Mouse (Mus musculus): ENCODE measurements around the gene Prkce.

Prkce gene

DNA sequence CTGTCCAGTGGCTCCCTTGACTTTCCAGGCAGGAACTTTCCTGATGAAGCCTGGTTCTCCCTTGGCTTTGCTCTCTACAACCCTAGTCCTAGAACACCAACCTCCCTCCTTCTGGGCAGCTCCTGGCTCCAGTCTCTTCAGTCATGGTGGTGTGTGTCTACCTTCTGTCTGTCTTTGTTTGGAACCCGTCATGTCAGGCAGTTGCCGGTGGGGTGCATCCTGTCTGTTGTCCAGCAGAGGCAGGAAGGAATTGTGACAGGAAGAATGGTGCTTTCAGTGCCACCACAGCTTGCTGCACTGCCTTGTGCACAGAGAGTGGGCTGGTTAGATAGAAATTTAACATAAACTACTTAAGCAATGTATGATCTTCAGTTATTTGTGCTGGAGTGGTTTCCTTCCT is 16.2 kb downstream of the Prkce start:
- DNase-seq, result no peak

GRCm38 (mm10) chr17:86184552-86185209 is 17.1 kb downstream of the Prkce start:
- no peak for DNase-seq

DNA sequence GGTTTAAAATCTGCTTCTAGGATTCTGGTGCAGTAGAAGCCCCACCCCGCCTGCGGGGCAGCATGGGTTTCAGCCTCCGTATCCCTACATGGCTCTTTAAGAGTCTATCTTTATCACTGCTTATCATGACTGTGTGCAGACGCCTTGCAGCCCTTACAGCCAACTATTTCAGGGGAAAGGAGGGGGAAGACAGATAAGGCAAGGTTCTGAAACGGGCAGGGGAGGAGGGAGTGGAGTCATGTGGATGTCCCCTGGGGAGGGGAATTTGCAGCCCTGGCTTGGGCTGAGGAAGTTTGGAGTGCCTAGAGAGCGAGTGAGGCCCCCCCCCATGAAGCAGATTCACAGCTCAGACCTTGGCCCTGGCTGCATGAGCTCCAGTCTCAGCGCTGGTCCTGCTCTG is 18.0 kb downstream of the Prkce start:
- peak; percentile 24 for DNase-seq

- DNase-seq, result no peak
Observed at GRCm38 (mm10) chr17:86187777-86188176, 20.2 kb downstream of the Prkce start.

DNA sequence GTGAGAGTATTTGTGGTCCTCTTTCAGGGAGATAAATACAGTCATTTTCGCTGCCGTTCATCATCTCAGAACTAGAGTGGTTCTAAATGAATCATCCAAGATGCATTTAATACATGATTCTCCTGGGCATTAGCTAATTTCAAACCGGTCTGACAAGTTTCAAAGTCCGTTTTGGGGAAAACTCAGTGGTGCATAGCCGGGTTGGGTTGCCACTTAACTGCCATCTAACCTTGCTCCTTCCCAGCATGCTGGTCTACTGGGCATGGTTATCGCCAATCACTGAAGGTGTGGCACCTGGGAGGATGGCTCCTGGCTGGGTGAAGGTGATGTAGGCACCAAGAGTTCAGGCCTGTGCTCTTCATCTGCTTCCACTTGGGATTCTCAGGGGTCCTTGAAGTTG is 26.4 kb downstream of the Prkce start:
- no peak for DNase-seq

DNA sequence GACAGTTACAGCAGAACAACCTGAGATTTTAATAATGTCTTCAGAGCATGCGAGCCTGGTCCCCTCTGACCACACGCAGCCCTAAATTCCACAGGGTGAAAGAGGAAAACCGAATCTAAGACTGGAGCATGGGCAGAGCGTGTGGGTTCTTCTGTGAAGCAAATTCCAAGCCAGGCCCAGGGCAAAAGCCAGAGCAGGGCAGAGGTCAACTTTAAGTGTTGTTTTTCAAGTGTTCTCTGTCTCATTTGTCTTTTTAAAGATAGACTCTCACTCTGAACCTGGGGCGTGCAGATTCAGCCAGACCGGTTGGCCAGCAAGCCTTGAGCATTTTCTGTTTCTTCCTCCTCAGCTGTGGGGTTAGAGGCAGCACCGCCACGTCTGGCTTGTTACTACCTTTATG is 27.3 kb downstream of the Prkce start:
- DNase-seq, result no peak

- DNase-seq, result no peak
Observed at GRCm38 (mm10) chr17:86198496-86199465, 31.2 kb downstream of the Prkce start.

DNA sequence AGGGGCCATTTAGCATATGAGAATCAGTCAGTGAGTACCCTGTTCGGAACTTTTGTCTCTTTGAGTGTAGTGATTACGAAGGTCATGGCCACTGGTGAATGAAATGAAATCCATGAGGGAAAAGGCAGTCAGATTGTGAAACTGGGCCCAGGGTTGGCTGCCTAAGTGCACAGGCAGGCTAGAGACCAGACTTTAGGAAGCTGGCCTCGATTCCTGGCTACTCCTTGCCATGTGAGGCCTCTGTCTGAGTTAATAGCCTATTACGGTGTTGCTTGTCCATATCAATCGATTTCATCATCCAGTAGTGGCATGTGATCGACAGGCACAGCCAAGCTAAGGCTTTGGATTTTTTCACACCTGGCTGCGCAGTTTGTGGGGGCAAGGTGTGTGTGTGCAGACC is 34.4 kb downstream of the Prkce start:
- no peak for DNase-seq

DNA sequence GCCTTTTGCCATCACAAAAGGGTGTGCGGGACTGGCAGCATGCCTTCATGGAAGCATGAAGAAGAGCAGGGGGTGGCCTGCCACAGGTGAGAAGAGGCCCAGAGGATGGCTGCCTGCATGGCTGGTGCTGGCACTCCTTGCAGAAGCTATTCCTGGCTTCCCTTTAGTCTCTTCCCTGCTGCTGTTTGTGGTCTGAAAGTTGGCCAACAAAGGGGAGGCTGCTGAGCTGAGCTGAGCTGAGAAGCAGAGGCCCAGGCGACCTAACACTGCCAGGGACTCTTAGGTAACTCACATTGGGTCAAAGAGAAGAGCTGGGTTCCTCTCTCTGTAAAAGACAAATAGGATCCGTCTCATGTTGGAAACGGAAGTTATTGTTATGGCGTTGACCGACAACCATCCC is 35.4 kb downstream of the Prkce start:
- no peak for DNase-seq

DNA sequence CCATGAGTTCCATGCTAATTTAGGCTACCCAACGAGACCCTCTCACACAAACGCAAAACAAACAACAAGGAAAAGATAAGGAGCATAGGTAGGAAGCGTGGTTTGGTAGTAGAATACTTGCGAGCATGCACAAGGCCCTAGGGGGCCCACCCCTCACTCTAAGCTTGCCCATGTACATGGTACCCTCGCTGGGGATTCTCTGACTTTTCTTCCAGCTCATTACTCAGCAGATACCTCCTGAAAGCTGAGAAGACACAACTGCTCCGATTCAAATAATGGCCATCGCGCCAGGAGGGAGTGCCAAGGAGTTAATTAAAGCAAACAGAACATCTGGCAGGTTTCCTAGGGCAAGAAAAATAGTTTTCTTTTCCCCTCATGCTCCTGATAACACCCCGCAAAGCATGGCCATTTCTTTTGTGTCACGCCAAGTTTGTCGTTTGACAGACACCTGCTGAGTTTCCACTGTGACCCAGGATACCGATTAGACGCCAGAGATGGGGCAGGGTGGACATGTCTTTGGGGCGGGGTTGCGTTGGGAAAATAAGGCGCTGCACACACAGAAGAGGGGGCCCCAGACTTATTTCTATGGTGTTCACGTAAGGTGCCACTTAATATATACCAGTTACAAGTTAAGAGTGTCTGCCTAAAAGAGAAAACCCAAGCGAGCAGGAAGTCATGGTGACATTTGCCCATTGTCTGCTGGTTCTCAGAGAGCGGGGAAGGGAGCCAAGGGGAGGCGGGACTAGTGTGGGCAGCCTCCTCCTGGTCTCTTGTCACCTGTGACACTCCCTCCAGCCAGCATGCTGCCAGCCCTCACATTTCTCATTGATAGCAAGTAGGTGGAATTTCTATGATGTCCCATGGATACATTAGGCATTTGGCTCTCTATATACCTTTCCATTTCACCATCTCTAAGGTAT is 36.2 kb downstream of the Prkce start:
- DNase-seq, result peak; percentile 46

- DNase-seq, result no peak
Observed at GRCm38 (mm10) chr17:86206289-86206688, 38.7 kb downstream of the Prkce start.

GRCm38 (mm10) chr17:86208057-86208820 is 40.7 kb downstream of the Prkce start:
- DNase-seq, result no peak

DNA sequence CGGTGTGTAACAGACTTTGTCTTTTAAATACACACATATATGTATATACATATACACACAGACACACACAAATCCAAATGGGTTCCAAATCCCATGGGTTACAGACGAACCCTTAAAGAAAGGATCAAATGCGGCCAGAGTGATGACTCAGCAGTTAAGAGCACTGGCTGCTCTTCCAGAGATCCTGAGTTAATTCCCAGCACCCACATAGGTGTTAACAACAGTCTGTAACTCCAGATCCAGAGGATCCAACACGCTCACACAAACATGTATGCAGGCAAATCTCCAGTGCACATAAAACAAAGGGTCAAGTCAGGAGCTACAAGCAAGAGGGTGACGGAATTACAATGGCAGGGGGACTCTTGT is 41.2 kb downstream of the Prkce start:
- DNase-seq, result no peak

GRCm38 (mm10) chr17:86209680-86210251 is 42.2 kb downstream of the Prkce start:
- DNase-seq, result no peak

GRCm38 (mm10) chr17:86212204-86212603 is 44.6 kb downstream of the Prkce start:
- no peak for DNase-seq

DNA sequence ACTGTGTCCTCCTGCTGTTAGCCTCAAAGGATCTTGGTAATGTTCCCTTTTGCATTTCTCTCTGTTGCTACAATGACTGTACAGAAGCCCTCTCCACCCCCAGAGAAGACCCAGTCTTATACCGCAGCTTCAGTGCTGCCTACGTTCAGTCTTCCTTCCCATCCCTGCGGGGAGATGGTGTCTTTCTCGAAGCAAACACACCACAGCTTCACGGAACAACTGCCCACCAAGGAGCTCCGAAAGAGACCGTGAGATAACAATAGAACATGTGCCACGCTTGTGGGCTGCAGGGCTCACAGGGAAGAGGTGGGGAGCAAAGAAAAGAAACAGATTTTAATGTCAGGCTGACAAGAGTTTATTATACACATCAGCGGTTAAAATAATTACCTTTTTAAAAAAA is 46.7 kb downstream of the Prkce start:
- no peak for DNase-seq

GRCm38 (mm10) chr17:86214741-86215140 is 47.2 kb downstream of the Prkce start:
- no peak for DNase-seq

GRCm38 (mm10) chr17:86215771-86216170 is 48.2 kb downstream of the Prkce start:
- peak; percentile 61 for DNase-seq

- no peak for DNase-seq
Observed at GRCm38 (mm10) chr17:86217468-86217867, 49.9 kb downstream of the Prkce start.

DNA sequence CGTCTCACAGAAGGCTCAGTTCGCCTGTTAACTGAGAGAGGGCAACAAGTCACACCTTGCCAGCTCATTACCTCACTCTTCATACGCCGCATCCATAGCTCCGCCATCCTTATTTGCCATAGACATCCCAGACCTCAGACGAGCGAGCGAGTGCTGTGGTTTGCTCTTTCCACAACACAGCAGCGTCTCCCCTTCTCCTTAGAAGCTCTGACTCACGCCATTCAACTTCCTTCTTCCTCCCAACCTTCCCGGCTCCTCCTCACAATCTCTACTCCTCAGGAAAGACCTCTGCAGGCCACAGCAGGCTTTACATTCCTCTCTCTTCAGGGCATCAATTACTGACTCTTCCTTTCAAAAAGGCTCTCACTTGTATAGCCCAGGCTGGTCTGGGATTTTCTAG is 51.0 kb downstream of the Prkce start:
- no peak for DNase-seq

GRCm38 (mm10) chr17:86225488-86226186 is 58.1 kb downstream of the Prkce start:
- DNase-seq, result no peak
